Mouse (Mus musculus) ES-Bruce4 (cell line): Measurements from ENCODE around the gene Pola2.

Experiments used
- CTCF ChIP-seq: IDR thresholded peaks from one replicate; pipeline ENCODE4 v1.8.1; 2011; ENCODE audit warnings: low read depth, low read length
- POLR2A ChIP-seq: IDR thresholded peaks from one replicate; pipeline ENCODE4 v1.8.1; 2011; ENCODE audit warnings: low read length; ENCODE audit not compliant: insufficient read depth

GRCm38 (mm10) chr19:5955704-5956670 lies 8.0 kb downstream of the Pola2 start:
- TF ChIP-seq POLR2A (no peak), CTCF (no peak)
